Mouse (Mus musculus): ENCODE data around the gene Wipi2. TPM values are rescaled to one million over a fixed set of nuclear protein-coding genes. Genes with fewer than 3 reads are reported as not detected.

The Wipi2 gene
- polyA plus RNA-seq, 1 experiment from 2014 or later: 28.3 TPM

- Histone ChIP-seq H3K36me3 (ENCODE audit: control insufficient read depth, insufficient read depth, low read length) (peaks cover 29% of the 10 kb centered on the region), H3K27ac (ENCODE audit: low read depth, low read length) (no peak overlapping the region), H3K27me3 (ENCODE audit: control insufficient read depth, insufficient read depth, low read length) (no peaks in the 10 kb centered on the region), H3K4me2 (no peak overlapping the region), H3K4me1 (ENCODE audit: control insufficient read depth, insufficient read depth, low read length) (no peaks in the 10 kb centered on the region), H3K9ac (ENCODE audit: low read depth, low read length) (no peak overlapping the region), H3K9me3 (replicated peaks; ENCODE audit: control insufficient read depth, low read length) (no peaks in the 10 kb centered on the region), H3K4me3 (ENCODE audit: low read depth, low read length) (no peak overlapping the region)
- 82% methylated on average over 11 of the region's 11 CpGs for WGBS (ENCODE audit: insufficient replicate concordance)
- no peak for ATAC-seq (replicated peaks; ENCODE audit: insufficient number of reproducible peaks, low FRiP score, low TSS enrichment)
These were observed 41.2 kb downstream of the Wipi2 start for GRCm38 (mm10) chr5:142668556-142669263.

GRCm38 (mm10) chr5:142669726-142670125 lies 42.2 kb downstream of the Wipi2 start:
- Histone ChIP-seq H3K9ac (ENCODE audit: low read depth, low read length) (no peak overlapping the region), H3K4me2 (no peak overlapping the region), H3K9me3 (replicated peaks; ENCODE audit: control insufficient read depth, low read length) (no peaks in the 10 kb centered on the region), H3K27me3 (ENCODE audit: control insufficient read depth, insufficient read depth, low read length) (no peaks in the 10 kb centered on the region), H3K36me3 (ENCODE audit: control insufficient read depth, insufficient read depth, low read length) (peaks cover 23% of the 10 kb centered on the region), H3K27ac (ENCODE audit: low read depth, low read length) (no peak overlapping the region), H3K4me1 (ENCODE audit: control insufficient read depth, insufficient read depth, low read length) (no peaks in the 10 kb centered on the region), H3K4me3 (ENCODE audit: low read depth, low read length) (no peak overlapping the region)
- ATAC-seq (replicated peaks; ENCODE audit: insufficient number of reproducible peaks, low FRiP score, low TSS enrichment): no peak
- WGBS (ENCODE audit: insufficient replicate concordance): 82% methylated on average over 7 of the region's 7 CpGs

GRCm38 (mm10) chr5:142673082-142673481 lies 45.6 kb downstream of the Wipi2 start:
- no peak overlapping the region for H3K4me2 ChIP-seq
- no peak for ATAC-seq (replicated peaks; ENCODE audit: insufficient number of reproducible peaks, low FRiP score, low TSS enrichment)
- no peaks in the 10 kb centered on the region for H3K9me3 ChIP-seq (replicated peaks; ENCODE audit: control insufficient read depth, low read length)
- H3K4me3 ChIP-seq (ENCODE audit: low read depth, low read length): no peak overlapping the region
- no peak overlapping the region for H3K9ac ChIP-seq (ENCODE audit: low read depth, low read length)
- peaks cover 8% of the 10 kb centered on the region for H3K36me3 ChIP-seq (ENCODE audit: control insufficient read depth, insufficient read depth, low read length)
- H3K27me3 ChIP-seq (ENCODE audit: control insufficient read depth, insufficient read depth, low read length): no peaks in the 10 kb centered on the region
- no peak overlapping the region for H3K27ac ChIP-seq (ENCODE audit: low read depth, low read length)
- H3K4me1 ChIP-seq (ENCODE audit: control insufficient read depth, insufficient read depth, low read length): no peaks in the 10 kb centered on the region
- WGBS (ENCODE audit: insufficient replicate concordance): 28% methylated on average over 5 of the region's 5 CpGs

GRCm38 (mm10) chr5:142678141-142678571 lies 50.7 kb downstream of the Wipi2 start:
- H3K27me3 ChIP-seq (ENCODE audit: control insufficient read depth, insufficient read depth, low read length): no peaks in the 10 kb centered on the region
- H3K27ac ChIP-seq (ENCODE audit: low read depth, low read length): no peak overlapping the region
- H3K9ac ChIP-seq (ENCODE audit: low read depth, low read length): no peak overlapping the region
- no peaks in the 10 kb centered on the region; the same call in 1 of the 2 replicates for H3K9me3 ChIP-seq (replicated peaks; ENCODE audit: control insufficient read depth, low read length)
- 61% methylated on average over 7 of the region's 7 CpGs for WGBS (ENCODE audit: insufficient replicate concordance)
- H3K4me1 ChIP-seq (ENCODE audit: control insufficient read depth, insufficient read depth, low read length): no peaks in the 10 kb centered on the region
- no peak overlapping the region for H3K4me3 ChIP-seq (ENCODE audit: low read depth, low read length)
- no peak for ATAC-seq (replicated peaks; ENCODE audit: insufficient number of reproducible peaks, low FRiP score, low TSS enrichment)
- no peaks in the 10 kb centered on the region for H3K36me3 ChIP-seq (ENCODE audit: control insufficient read depth, insufficient read depth, low read length)
- no peak overlapping the region for H3K4me2 ChIP-seq

GRCm38 (mm10) chr5:142679065-142679464 lies 51.6 kb downstream of the Wipi2 start:
- Histone ChIP-seq H3K4me1 (ENCODE audit: control insufficient read depth, insufficient read depth, low read length) (no peaks in the 10 kb centered on the region), H3K27ac (ENCODE audit: low read depth, low read length) (no peak overlapping the region), H3K9me3 (replicated peaks; ENCODE audit: control insufficient read depth, low read length) (no peaks in the 10 kb centered on the region; the same call in 1 of the 2 replicates), H3K9ac (ENCODE audit: low read depth, low read length) (no peak overlapping the region), H3K4me2 (no peak overlapping the region), H3K4me3 (ENCODE audit: low read depth, low read length) (no peak overlapping the region), H3K27me3 (ENCODE audit: control insufficient read depth, insufficient read depth, low read length) (no peaks in the 10 kb centered on the region), H3K36me3 (ENCODE audit: control insufficient read depth, insufficient read depth, low read length) (no peaks in the 10 kb centered on the region)
- ATAC-seq (replicated peaks; ENCODE audit: insufficient number of reproducible peaks, low FRiP score, low TSS enrichment): no peak
- 79% methylated on average over 1 of the region's 1 CpGs for WGBS (ENCODE audit: insufficient replicate concordance)

- 89% methylated on average over 3 of the region's 3 CpGs for WGBS (ENCODE audit: insufficient replicate concordance)
- H3K4me1 ChIP-seq (ENCODE audit: control insufficient read depth, insufficient read depth, low read length): no peaks in the 10 kb centered on the region
These were observed 54.4 kb downstream of the Wipi2 start for GRCm38 (mm10) chr5:142681911-142682310.

GRCm38 (mm10) chr5:142682529-142682928 lies 55.0 kb downstream of the Wipi2 start:
- Histone ChIP-seq H3K4me1 (ENCODE audit: control insufficient read depth, insufficient read depth, low read length) (no peaks in the 10 kb centered on the region), H3K4me2 (no peak overlapping the region), H3K36me3 (ENCODE audit: control insufficient read depth, insufficient read depth, low read length) (no peaks in the 10 kb centered on the region), H3K9me3 (replicated peaks; ENCODE audit: control insufficient read depth, low read length) (no peaks in the 10 kb centered on the region; the same call in 1 of the 2 replicates), H3K27ac (ENCODE audit: low read depth, low read length) (no peak overlapping the region), H3K4me3 (ENCODE audit: low read depth, low read length) (no peak overlapping the region), H3K9ac (ENCODE audit: low read depth, low read length) (no peak overlapping the region), H3K27me3 (ENCODE audit: control insufficient read depth, insufficient read depth, low read length) (no peaks in the 10 kb centered on the region)
- WGBS (ENCODE audit: insufficient replicate concordance): 84% methylated on average over 5 of the region's 5 CpGs
- ATAC-seq (replicated peaks; ENCODE audit: insufficient number of reproducible peaks, low FRiP score, low TSS enrichment): no peak

More at GRCm38 (mm10) chr5:142681911-142682310, 54.4 kb downstream of the Wipi2 start:
- ATAC-seq (replicated peaks; ENCODE audit: insufficient number of reproducible peaks, low FRiP score, low TSS enrichment): no peak
- Histone ChIP-seq H3K4me3 (ENCODE audit: low read depth, low read length) (no peak overlapping the region), H3K4me2 (no peak overlapping the region), H3K27me3 (ENCODE audit: control insufficient read depth, insufficient read depth, low read length) (no peaks in the 10 kb centered on the region), H3K9ac (ENCODE audit: low read depth, low read length) (no peak overlapping the region), H3K36me3 (ENCODE audit: control insufficient read depth, insufficient read depth, low read length) (no peaks in the 10 kb centered on the region), H3K27ac (ENCODE audit: low read depth, low read length) (no peak overlapping the region), H3K9me3 (replicated peaks; ENCODE audit: control insufficient read depth, low read length) (no peaks in the 10 kb centered on the region; the same call in 1 of the 2 replicates)

GRCm38 (mm10) chr5:142688866-142689265 lies 61.4 kb downstream of the Wipi2 start:
- Histone ChIP-seq H3K4me2 (no peak overlapping the region), H3K4me1 (ENCODE audit: control insufficient read depth, insufficient read depth, low read length) (no peaks in the 10 kb centered on the region), H3K36me3 (ENCODE audit: control insufficient read depth, insufficient read depth, low read length) (no peaks in the 10 kb centered on the region), H3K9me3 (replicated peaks; ENCODE audit: control insufficient read depth, low read length) (no peaks in the 10 kb centered on the region), H3K4me3 (ENCODE audit: low read depth, low read length) (no peak overlapping the region), H3K27me3 (ENCODE audit: control insufficient read depth, insufficient read depth, low read length) (0 out of 2 replicates have a peak, but pooled peaks cover 2% of the 10 kb centered on the region), H3K9ac (ENCODE audit: low read depth, low read length) (no peak overlapping the region), H3K27ac (ENCODE audit: low read depth, low read length) (no peak overlapping the region)
- ATAC-seq (replicated peaks; ENCODE audit: insufficient number of reproducible peaks, low FRiP score, low TSS enrichment): no peak
- 38% methylated on average over 6 of the region's 6 CpGs for WGBS (ENCODE audit: insufficient replicate concordance)

- WGBS (ENCODE audit: insufficient replicate concordance): 69% methylated on average over 3 of the region's 3 CpGs
These were observed 62.8 kb downstream of the Wipi2 start for GRCm38 (mm10) chr5:142690343-142690742.

More at GRCm38 (mm10) chr5:142690343-142690742, 62.8 kb downstream of the Wipi2 start:
- Histone ChIP-seq H3K9me3 (replicated peaks; ENCODE audit: control insufficient read depth, low read length) (no peaks in the 10 kb centered on the region), H3K4me2 (no peak overlapping the region), H3K27me3 (ENCODE audit: control insufficient read depth, insufficient read depth, low read length) (peaks cover 9% of the 10 kb centered on the region; the same call in 1 of the 2 replicates), H3K4me1 (ENCODE audit: control insufficient read depth, insufficient read depth, low read length) (no peaks in the 10 kb centered on the region), H3K27ac (ENCODE audit: low read depth, low read length) (no peak overlapping the region), H3K36me3 (ENCODE audit: control insufficient read depth, insufficient read depth, low read length) (no peaks in the 10 kb centered on the region), H3K9ac (ENCODE audit: low read depth, low read length) (no peak overlapping the region), H3K4me3 (ENCODE audit: low read depth, low read length) (no peak overlapping the region)
- no peak for ATAC-seq (replicated peaks; ENCODE audit: insufficient number of reproducible peaks, low FRiP score, low TSS enrichment)

Data from heart, embryonic 11.5 days (tissue).